Mouse (Mus musculus) cortical plate, adult 2 months (tissue): ENCODE results near the gene Mapt.

Experiments used
- CTCF ChIP-seq: fragments of 200-500 bp; IDR thresholded peaks from 2 replicates; pipeline ENCODE4 v1.5.1; 2011; ENCODE audit warnings: mild to moderate bottlenecking, control low read depth, low read length; ENCODE audit not compliant: insufficient read depth; ENCODE audit errors: extremely low read depth
- POLR2A ChIP-seq: fragments of 200-500 bp; IDR thresholded peaks from 2 replicates; pipeline ENCODE4 v1.6.1; 2011; ENCODE audit warnings: mild to moderate bottlenecking, low read length, control low read depth; ENCODE audit not compliant: insufficient read depth; ENCODE audit errors: extremely low read depth

DNA sequence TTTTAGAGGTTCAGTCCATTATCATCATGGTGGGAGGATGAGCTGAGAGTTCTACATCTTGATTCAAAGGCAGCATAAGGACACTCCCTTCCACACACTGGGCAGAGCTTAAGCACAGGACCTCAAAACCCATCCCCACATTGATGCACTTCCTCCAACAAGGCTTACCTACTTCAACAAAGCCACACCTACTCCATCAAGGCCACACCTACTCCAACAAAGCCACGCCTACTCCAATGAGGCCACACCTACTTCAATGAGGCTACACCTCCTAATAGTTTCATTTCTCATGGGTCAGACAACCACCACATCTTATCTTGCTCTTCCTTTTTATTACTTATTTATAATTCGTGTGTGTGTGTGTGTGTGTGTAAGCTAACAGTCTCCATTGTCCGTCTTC, 22.1 kb upstream of the Mapt start:
- TF ChIP-seq POLR2A (no peak), CTCF (no peak)
